Mouse (Mus musculus) kidney, embryonic 16.5 days (tissue): ENCODE measurements at regions not wholly inside any gene's neighbourhood (a gene's known extent, or its start where the extent isn't known, plus 50 kb on each side); places are given as distances from the start of the nearest gene placed in this dataset.

Source experiments
- ATAC-seq: fragments of 200-750 bp; cut with Nextera tagmentation; 2 replicates; pipeline ENCODE4 v1.8.0; 2017; ENCODE audit warnings: moderate TSS enrichment; ENCODE audit not compliant: low FRiP score, low TSS enrichment
- H3K27ac ChIP-seq: fragments of 300-500 bp; sonication (generic); 2 replicates; pipeline ENCODE4 v1.5.1; 2014; ENCODE audit warnings: low read length
- H3K27me3 ChIP-seq: fragments of 300-500 bp; sonication (generic); 2 replicates; pipeline ENCODE4 v1.6.1; 2014; ENCODE audit warnings: low read length, control low read depth, mixed read lengths; ENCODE audit not compliant: insufficient read depth
- H3K36me3 ChIP-seq: fragments of 300-500 bp; sonication (generic); 2 replicates; pipeline ENCODE4 v1.6.1; 2014; ENCODE audit warnings: low read length, control low read depth, mixed read lengths; ENCODE audit not compliant: insufficient read depth
- H3K4me1 ChIP-seq: fragments of 300-500 bp; sonication (generic); 2 replicates; pipeline ENCODE4 v1.6.1; 2014; ENCODE audit warnings: low read length, control low read depth, mixed read lengths; ENCODE audit not compliant: insufficient read depth
- H3K4me2 ChIP-seq: fragments of 300-500 bp; sonication (generic); replicated peaks from 2 replicates; pipeline ENCODE4 v1.6.1; 2014; ENCODE audit warnings: low read depth, low read length
- H3K4me3 ChIP-seq: fragments of 300-500 bp; sonication (generic); 2 replicates; pipeline ENCODE4 v1.5.1; 2014; ENCODE audit warnings: mild to moderate bottlenecking, low read length
- H3K9ac ChIP-seq: fragments of 300-500 bp; sonication (generic); replicated peaks from 2 replicates; pipeline ENCODE4 v1.6.1; 2014; ENCODE audit warnings: low read length
- H3K9me3 ChIP-seq: fragments of 300-500 bp; sonication (generic); 2 replicates; pipeline ENCODE4 v1.6.1; 2016; ENCODE audit warnings: low read length, control low read depth
- WGBS: fragments of 180-500 bp; shearing (Covaris S2); extraction: QIAGEN DNeasy Blood & Tissue Kit; methylation state at CpG from one replicate; pipeline ENCODE4 v1.1.7; 2014; 5-methylcytosine and 5-hydroxymethylcytosine counted together

DNA sequence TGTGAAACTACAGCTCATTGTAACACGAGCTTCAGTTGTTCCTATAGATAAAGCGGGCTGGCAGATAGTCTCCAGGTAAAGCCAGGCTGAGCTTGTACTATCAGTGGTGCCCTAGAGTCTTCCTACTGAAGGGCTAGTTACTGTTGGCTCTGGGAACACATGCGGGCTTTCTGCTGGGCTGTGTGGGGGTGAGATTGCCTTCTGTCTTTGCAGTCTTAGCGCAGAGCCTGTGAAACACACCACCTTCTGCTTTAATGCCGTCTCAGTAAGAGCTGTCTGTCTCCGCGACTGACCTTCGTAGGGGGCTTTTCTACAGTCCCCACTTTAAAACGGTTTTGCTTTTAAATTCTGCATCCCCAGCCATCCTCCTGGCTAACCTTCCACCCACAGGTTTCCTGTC lies 76.7 kb downstream of the Trim29 start:
- no peak for ATAC-seq
- WGBS = 55% methylated on average over 9 of the region's 9 CpGs
- H3K4me2 ChIP-seq = no peak overlapping the region

DNA sequence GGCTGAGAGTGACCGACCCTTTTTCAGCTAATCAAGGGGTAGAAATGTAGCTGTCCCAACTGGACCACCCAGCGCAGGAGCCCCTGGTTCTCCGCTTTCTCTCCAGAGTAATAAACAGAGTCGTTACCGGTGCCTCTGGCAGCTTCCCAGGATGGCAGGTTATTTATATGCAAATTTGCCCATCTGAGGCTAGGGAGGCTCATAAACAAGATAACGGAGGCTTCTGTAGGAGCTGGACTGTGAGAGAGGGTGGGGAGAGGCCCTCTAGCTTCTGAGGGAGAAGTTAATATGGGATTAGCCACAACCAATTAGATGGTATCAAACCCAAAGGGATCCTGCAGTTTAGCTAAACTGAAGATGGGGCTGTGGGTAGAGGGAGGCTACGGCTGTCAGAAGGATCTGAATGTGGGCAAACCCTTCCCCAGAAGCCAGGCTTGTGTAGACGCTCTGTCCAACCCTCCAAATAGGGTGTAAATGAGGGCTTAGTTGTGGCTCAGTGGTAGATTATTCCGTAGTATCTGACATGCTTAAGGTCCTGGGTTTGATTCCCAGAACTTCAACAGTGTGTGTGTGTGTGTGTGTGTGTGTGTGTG lies 78.9 kb downstream of the Trim29 start:
- WGBS = 40% methylated on average over 9 of the region's 9 CpGs
- Histone ChIP-seq H3K9ac (no peak overlapping the region), H3K9me3 (peaks cover 3% of the 10 kb centered on the region; the same call in 1 of the 2 replicates), H3K27me3 (no peaks in the 10 kb centered on the region), H3K27ac (no peak overlapping the region), H3K36me3 (no peaks in the 10 kb centered on the region), H3K4me1 (no peaks in the 10 kb centered on the region), H3K4me3 (no peak overlapping the region), H3K4me2 (no peak overlapping the region)
- ATAC-seq = no peak

More for the DNA sequence above, 76.7 kb downstream of the Trim29 start:
- Histone ChIP-seq H3K4me1 (no peaks in the 10 kb centered on the region), H3K9me3 (no peaks in the 10 kb centered on the region), H3K36me3 (no peaks in the 10 kb centered on the region), H3K27ac (no peak overlapping the region), H3K9ac (no peak overlapping the region), H3K4me3 (no peak overlapping the region), H3K27me3 (no peaks in the 10 kb centered on the region)

DNA sequence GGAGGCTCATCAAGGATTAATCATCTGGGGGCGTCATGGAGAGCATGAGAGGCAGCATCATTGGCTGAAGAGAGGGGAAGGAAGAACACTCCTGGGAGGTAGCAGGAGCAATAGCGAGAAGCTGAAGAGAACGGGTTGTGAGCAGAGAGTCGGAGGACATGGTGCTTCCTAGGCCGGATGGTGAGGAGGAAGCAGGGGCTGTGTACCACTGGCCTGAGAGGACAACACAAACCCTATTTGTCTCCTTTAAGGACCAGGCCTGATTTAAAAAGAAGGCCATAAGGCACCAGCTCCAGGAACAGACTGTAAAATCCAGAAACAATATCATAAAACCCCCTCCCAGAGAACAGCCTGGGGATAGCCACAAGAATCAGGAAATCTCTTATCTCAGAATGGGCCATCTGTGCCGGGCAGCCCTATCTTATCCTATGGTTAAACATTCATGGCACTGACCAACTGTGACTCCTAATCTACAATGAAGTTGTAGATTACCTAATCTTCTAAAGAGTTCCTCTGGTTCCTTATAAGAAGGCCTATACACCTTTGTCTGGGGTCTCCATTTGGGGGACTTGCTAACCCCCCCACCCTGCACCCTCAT lies 81.9 kb downstream of the Trim29 start:
- H3K4me3 ChIP-seq = no peak overlapping the region
- no peaks in the 10 kb centered on the region for H3K4me1 ChIP-seq
- H3K4me2 ChIP-seq = no peak overlapping the region
- no peak for ATAC-seq
- peaks cover 3% of the 10 kb centered on the region; the same call in 1 of the 2 replicates for H3K9me3 ChIP-seq
- no peak overlapping the region for H3K27ac ChIP-seq
- H3K36me3 ChIP-seq = no peaks in the 10 kb centered on the region
- H3K9ac ChIP-seq = no peak overlapping the region
- 78% methylated on average over 6 of the region's 6 CpGs for WGBS
- no peaks in the 10 kb centered on the region for H3K27me3 ChIP-seq

DNA sequence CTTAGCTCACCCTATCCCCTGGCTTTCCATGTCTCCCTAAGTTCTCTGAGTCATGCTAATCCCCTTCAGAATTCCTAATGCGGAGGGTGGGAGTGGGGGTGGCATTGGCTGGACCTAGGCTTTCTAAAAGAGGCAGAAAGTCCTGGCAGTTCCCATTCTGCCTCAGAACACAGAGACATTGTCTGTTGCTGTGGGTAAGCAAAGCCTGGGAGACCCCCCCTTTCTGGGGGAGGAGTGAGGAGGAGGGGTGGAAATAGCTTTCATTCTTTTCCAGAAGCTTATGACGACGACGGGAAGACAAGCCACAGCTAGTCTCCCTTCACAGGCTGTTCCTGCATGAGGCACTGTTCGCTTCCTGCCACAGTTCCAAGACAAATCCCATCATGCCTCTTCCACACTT lies 83.6 kb downstream of the Trim29 start:
- Histone ChIP-seq H3K27ac (no peak overlapping the region), H3K4me1 (no peaks in the 10 kb centered on the region), H3K4me3 (no peak overlapping the region), H3K27me3 (no peaks in the 10 kb centered on the region), H3K36me3 (no peaks in the 10 kb centered on the region), H3K9me3 (peaks cover 3% of the 10 kb centered on the region; the same call in 1 of the 2 replicates), H3K4me2 (no peak overlapping the region), H3K9ac (no peak overlapping the region)
- no peak for ATAC-seq
- 50% methylated on average over 5 of the region's 5 CpGs for WGBS

DNA sequence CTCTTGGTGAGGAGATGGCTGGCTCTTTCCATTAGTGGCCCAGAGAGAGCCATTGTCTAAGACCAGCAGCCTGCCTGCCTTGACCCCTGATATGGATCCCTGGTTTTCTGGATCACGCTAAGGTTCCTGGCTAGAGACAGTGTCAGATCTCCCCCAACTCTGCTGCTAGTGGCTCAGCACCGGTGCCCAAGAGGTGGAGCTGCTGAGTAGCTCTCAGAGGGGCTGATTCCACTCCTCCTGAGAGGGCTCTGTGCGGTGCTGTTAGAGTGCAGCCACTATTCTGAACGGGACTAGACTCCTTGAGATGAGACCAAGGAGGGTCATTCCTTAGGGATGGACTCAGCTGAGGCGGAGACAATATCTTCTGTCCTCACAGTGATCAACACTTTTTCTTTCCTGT lies 84.6 kb downstream of the Trim29 start:
- no peaks in the 10 kb centered on the region for H3K4me1 ChIP-seq
- no peak for ATAC-seq
- H3K4me3 ChIP-seq = no peak overlapping the region
- no peak overlapping the region for H3K4me2 ChIP-seq
- no peak overlapping the region for H3K9ac ChIP-seq
- no peak overlapping the region for H3K27ac ChIP-seq
- no peaks in the 10 kb centered on the region for H3K36me3 ChIP-seq
- 40% methylated on average over 5 of the region's 5 CpGs for WGBS
- H3K9me3 ChIP-seq = peaks cover 3% of the 10 kb centered on the region; the same call in 1 of the 2 replicates
- H3K27me3 ChIP-seq = no peaks in the 10 kb centered on the region

DNA sequence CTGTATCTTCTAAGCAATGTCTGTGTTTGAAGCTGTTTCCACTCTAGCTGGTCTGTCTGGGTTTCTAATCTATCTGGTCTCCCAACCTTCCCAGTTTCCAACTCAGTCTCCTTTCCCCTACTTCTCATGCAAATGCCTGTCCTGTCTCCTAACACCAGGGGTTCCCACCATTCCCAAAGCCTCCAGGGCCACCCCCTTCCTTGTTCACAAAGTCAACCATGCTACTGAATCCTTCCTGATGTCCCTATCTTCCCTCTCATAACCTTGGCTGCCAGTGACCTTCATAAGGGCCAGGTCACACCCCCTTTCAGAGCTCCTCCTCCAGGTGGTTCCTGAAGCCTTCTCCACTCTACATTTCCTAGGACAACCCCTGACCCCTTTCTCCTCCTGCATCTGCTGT lies 85.9 kb downstream of the Trim29 start:
- H3K27ac ChIP-seq = no peak overlapping the region
- H3K9me3 ChIP-seq = peaks cover 3% of the 10 kb centered on the region; the same call in 1 of the 2 replicates
- ATAC-seq = no peak
- no peaks in the 10 kb centered on the region for H3K27me3 ChIP-seq
- no peak overlapping the region for H3K4me3 ChIP-seq
- no peak overlapping the region for H3K4me2 ChIP-seq
- no peak overlapping the region for H3K9ac ChIP-seq
- no peaks in the 10 kb centered on the region for H3K4me1 ChIP-seq
- H3K36me3 ChIP-seq = no peaks in the 10 kb centered on the region

DNA sequence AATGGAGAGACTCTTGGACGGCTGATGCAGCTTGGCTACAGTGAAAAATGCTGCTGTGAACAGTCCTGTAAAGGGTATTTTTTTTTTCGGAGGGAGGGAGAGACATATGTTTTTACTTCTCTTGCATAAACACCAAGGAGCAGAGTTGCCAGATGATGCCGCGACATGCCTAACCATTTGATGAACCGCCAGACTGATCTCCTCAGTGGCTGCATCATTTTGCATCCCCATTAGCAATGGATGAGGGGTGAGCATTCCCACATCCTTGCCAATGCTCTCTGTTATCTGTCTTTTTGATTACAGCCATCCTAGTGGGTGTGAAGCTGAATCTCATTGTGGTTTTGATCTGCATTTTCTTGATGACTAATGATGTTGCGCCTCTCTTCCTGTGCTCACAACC lies 97.8 kb downstream of the Trim29 start:
- Histone ChIP-seq H3K27ac (no peak overlapping the region), H3K4me2 (no peak overlapping the region), H3K36me3 (no peaks in the 10 kb centered on the region), H3K4me3 (no peak overlapping the region), H3K9ac (no peak overlapping the region), H3K27me3 (no peaks in the 10 kb centered on the region), H3K9me3 (no peaks in the 10 kb centered on the region), H3K4me1 (no peaks in the 10 kb centered on the region)
- WGBS = 62% methylated on average over 6 of the region's 6 CpGs
- ATAC-seq = no peak

DNA sequence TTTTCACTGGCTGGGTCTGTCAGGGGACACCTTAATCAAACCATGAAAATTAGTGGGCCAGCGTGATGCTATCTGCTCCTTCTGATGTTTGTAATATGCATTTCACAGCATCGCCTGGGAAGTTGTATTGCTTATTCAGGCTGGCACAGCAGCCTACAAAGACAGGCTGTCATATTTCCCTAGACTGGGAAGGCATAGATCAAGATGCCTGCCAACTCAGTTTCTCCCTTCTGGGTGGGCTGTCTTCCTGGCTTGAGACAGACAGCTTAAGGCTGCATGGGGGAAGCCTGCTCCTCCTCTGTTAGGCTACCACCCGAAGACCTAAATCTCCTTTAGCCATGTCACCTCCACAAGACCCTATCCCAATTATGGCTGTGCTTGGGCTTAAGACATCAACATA lies 101.8 kb downstream of the Trim29 start:
- Histone ChIP-seq H3K9ac (no peak overlapping the region), H3K4me1 (no peaks in the 10 kb centered on the region), H3K4me2 (no peak overlapping the region), H3K36me3 (no peaks in the 10 kb centered on the region), H3K9me3 (no peaks in the 10 kb centered on the region), H3K27me3 (no peaks in the 10 kb centered on the region), H3K27ac (no peak overlapping the region), H3K4me3 (no peak overlapping the region)
- WGBS = 75% methylated on average over 3 of the region's 3 CpGs
- ATAC-seq = no peak

DNA sequence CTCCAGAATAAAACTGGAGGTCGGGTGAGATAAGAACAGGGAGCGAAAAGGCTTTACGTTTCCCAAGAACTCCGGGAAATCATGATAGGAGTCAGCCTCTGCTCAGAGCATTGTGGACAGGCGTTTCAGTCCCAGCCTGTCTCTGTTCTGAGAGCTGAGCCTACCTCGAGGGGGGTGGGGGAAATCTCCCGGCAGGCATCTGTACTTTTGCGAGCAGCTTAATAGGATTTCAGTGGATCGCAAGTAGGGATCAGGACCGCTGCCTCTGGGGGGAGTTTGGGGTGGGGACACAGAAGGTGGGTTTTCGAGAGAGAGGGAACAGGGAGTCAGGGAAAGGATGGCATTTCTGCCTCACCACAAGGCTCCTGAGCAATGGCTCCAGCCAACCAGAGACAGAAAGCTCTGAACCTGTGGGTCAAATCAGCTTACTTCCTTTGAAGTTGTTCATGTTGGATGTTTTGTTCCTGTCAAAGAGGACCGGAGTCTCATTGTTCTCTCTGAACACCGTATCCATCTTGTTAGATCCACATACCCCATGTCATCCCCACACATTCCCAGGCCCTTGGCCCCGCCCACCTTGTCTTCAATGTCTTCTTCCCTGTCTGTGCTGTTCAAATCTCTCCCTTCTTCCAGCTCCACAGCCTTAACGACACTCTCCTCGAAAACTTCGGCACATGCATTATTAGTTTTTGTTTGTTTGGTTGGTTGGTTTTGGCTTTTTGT lies 109.5 kb downstream of the Trim29 start:
- Histone ChIP-seq H3K27ac (no peak overlapping the region), H3K4me2 (no peak overlapping the region)

DNA sequence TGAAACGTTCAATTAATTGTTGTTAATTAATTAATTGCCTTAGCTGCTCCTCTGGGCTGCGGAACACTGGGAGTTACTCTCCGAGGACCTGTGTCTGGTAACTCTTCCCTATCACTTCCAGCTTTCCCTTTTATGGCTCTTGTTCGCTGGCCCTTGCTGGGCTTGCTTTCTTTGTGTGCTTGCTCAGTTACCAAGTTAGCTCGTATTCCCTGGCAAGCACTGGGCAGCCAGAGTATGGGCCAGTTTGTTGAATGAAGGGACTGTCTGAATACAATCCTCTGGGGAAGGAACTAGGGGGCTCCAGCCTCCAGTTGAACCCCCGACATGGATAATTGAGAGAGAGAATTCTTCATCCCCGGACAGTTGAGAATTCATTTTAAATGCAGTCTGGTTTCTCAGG lies 116.4 kb downstream of the Trim29 start:
- WGBS = 37% methylated on average over 7 of the region's 7 CpGs
- no peaks in the 10 kb centered on the region for H3K9me3 ChIP-seq
- no peak for ATAC-seq
- no peaks in the 10 kb centered on the region for H3K27me3 ChIP-seq
- H3K4me3 ChIP-seq = no peak overlapping the region
- H3K9ac ChIP-seq = no peak overlapping the region
- no peak overlapping the region for H3K4me2 ChIP-seq
- no peak overlapping the region for H3K27ac ChIP-seq
- H3K4me1 ChIP-seq = peaks cover 9% of the 10 kb centered on the region; the same call in 1 of the 2 replicates
- no peaks in the 10 kb centered on the region for H3K36me3 ChIP-seq

More for the DNA sequence above, 109.5 kb downstream of the Trim29 start:
- no peak overlapping the region for H3K9ac ChIP-seq
- peaks cover 5% of the 10 kb centered on the region; the same call in 1 of the 2 replicates for H3K4me1 ChIP-seq
- no peaks in the 10 kb centered on the region for H3K36me3 ChIP-seq
- 36% methylated on average over 17 of the region's 17 CpGs for WGBS
- H3K9me3 ChIP-seq = no peaks in the 10 kb centered on the region
- no peak overlapping the region for H3K4me3 ChIP-seq
- H3K27me3 ChIP-seq = peaks cover 14% of the 10 kb centered on the region; the same call in 1 of the 2 replicates
- no peak for ATAC-seq
